Mouse (Mus musculus) NIH3T3 (cell line): ENCODE measurements around the gene Ptprn.

Experiments
- DNase-seq: peaks from one replicate; pipeline ENCODE4 v3.0.0-alpha.2; 2012; ENCODE audit warnings: low read depth

The Ptprn gene

DNA sequence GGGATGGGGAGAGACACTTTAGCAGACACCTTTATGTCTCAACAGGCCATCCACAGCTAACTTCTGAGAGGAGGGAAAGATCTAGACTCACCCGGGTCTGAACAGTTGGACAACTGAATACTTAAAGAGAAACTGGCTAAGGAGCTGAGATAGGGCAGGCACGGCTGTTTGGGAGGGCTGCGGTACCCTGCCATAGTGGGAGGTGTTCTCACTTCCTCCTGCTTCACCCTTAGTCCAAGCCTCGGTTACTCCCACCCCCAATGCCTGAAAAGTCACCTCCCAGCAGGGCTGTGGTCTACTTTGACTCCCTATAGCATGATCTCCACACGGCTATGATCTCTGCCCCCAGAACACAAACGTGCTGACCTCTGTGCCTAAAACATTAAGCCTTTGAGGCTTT, 40.8 kb downstream of the Ptprn start:
- DNase-seq = no peak

GRCm38 (mm10) chr1:75222926-75223325, 41.4 kb downstream of the Ptprn start:
- no peak for DNase-seq

DNA sequence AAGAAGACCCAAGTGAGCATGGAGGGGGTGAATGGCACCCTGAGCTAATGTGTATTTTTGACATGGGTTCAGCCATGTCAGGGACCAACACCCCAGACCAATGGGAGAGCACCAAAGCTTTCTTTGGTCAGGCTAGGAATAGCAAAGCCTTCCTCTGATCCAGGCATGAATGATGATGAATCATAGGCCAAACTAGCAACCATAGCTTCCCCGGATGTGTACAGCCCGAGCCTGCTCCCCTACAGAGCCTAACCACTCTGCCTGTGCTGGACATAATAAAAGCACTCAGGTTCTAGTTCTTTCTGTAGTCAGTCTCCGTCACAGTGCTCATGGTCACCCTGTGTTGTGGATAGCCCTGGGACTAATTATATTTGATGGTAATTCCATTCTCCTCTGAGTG, 42.8 kb downstream of the Ptprn start:
- DNase-seq = peak; percentile 60

GRCm38 (mm10) chr1:75219531-75219930, 44.8 kb downstream of the Ptprn start, which contains the start of gene Tuba4a:
Gene Tuba4a, minus strand, starts transcription at chr1:75219865.
- DNase-seq = no peak

DNA sequence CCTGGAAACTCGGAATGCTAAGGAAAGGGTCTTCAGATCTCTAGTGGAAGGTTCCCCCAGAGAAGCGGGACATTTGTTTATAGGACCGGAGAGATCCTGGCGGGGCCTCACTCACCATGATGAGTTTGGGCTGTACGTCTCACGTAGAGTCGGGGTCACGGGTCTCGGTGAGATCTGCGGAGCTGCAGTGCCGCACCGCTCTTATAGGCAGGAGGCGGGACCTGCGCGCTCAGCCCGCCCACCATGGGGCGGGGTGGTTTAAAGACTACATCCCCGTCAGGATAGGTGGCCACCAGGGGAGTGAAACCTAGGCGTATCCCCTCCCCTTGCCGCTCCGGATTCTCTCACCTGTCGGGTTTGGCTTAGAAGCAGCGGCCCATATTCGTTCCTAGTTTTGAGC, 45.2 kb downstream of the Ptprn start:
- DNase-seq = peak; percentile 84

DNA sequence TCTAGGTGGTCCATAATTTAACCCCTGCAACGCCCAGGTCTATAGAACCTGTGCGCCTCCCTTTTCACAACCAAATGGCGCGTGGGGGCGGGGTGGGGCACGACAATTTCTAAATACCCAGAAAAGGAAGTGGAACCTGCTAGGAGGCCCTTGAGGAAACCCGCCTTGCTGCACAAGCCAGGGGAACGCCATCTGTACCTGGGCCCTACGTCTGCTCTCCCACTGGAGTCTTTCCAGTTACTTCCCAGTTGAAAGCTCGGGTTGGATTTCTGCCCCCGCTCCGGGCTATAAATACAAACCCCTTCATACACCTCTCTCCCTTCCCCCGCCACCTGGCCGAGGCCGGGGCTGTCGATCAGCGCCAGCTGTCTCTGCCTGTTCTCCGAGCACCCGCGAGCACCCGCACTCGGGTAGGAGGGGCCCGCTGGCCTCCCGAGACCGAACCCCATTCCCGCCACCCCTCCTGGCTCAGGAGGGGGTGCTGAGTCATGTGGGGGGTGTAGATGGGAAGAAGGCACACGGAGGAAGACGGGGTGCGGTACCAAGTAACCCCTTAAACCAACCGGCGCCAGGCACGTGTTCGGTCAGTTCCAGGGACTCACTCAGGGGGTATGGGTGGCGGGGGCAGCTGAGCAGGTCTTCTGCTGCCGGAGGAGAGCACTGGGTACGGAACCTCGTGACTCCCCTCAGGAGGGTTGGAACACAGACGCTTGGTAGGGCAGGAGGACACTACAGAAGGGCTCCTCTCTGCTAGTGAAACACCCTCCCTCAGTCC, 45.9 kb downstream of the Ptprn start:
- DNase-seq = peak; percentile 55

GRCm38 (mm10) chr1:75217893-75218226, 46.4 kb downstream of the Ptprn start:
- no peak for DNase-seq

DNA sequence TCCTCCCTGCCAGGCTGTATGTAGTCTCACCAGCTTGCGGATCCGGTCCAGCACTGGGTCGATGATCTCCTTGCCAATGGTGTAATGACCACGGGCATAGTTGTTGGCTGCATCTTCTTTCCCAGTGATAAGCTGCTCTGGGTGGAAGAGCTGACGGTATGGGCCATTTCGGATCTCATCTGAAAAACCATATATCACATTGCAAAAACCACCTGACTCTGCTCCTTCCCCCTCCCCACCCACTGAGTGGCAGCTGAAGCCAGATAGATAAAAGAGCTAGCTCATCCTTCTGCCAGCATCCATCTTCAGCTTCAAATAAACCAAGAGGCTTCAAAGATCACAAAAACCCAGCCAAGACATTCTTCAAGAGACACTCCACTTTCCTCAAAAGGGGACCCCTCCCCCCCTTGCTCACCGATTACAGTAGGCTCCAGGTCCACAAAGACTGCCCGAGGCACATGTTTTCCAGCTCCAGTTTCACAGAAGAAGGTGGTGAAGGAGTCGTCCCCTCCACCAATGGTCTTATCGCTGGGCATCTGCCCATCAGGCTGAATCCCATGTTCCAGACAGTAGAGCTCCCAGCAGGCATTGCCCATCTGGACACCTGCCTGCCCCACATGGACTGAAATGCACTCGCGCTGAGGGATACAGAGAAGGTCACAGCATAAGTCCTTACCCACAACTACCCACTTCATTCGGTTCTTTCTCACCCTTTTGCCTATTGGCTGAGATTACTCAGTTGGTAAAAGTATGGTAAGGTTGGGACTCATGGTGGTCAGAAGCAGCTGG, 47.3 kb downstream of the Ptprn start:
- DNase-seq = no peak

DNA sequence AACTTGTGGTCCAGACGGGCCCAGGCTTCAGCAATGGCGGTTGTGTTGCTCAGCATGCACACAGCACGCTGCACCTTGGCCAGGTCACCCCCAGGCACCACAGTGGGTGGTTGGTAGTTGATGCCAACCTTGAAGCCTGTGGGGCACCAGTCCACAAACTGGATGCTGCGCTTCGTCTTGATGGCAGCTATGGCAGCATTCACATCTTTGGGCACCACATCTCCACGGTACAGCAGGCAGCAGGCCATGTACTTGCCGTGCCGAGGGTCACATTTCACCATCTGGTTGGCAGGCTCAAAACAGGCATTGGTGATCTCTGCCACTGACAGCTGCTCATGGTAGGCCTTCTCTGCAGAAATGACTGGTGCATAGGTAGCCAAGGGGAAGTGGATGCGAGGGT, 48.5 kb downstream of the Ptprn start:
- no peak for DNase-seq

DNA sequence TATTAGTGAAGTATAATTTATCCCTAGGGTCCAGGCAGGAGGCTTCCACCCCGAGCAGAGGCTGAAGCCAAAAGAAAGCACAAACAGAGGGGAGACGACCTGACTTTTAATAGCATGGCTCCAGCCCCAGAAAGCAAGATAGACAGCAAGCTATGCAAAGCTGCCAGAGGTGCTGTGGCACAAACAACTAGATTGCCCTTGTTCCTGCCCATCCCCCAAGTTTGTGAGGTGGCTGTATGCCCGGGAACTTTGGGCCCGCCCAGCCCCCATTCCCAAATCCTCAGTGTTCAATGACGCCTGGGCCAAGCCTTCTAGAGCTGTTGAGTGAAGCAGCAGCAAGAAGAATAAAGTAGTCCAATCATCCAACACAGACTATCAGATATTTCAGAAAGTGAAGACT, 49.4 kb downstream of the Ptprn start:
- no peak for DNase-seq

GRCm38 (mm10) chr1:75214442-75214841, 49.9 kb downstream of the Ptprn start:
- DNase-seq = no peak

GRCm38 (mm10) chr1:75213096-75213495, 51.2 kb downstream of the Ptprn start:
- no peak for DNase-seq

- no peak for DNase-seq
These were observed 51.8 kb downstream of the Ptprn start for GRCm38 (mm10) chr1:75212542-75212941.

DNA sequence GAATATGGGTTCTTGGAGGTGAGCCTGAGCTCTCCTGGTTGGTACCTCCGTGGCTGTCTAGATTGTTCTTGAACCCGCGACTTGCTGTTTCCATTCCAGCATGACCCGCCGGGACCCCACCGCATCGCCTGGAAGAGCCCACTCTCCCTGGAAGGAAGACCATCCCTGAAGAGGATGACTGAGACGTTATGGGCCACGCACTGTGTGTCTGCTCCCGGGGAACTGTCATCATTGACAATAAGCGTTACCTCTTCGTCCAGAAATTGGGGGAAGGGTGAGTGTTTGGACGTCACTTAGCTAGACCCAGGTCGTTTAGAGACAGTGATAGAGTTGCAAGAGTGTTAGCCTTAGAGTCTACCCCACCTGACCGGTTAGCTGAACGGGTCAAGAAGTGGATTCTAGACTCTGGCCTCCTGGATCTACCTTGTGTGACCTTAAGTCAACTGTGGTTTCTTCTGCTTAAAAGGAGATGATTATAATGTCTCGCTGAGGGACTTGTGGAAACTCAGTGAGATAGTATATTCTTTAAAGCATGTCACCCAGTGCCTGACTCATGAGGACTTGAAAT, 53.1 kb downstream of the Ptprn start:
- DNase-seq = no peak

- DNase-seq = peak; percentile 99
These were observed 53.9 kb downstream of the Ptprn start, which contains the start of the genes Glb1l and Stk16 for GRCm38 (mm10) chr1:75210136-75211087. Gene Glb1l, minus strand, starts transcription at chr1:75210813. Gene Stk16, plus strand, starts transcription at chr1:75210838.

DNA sequence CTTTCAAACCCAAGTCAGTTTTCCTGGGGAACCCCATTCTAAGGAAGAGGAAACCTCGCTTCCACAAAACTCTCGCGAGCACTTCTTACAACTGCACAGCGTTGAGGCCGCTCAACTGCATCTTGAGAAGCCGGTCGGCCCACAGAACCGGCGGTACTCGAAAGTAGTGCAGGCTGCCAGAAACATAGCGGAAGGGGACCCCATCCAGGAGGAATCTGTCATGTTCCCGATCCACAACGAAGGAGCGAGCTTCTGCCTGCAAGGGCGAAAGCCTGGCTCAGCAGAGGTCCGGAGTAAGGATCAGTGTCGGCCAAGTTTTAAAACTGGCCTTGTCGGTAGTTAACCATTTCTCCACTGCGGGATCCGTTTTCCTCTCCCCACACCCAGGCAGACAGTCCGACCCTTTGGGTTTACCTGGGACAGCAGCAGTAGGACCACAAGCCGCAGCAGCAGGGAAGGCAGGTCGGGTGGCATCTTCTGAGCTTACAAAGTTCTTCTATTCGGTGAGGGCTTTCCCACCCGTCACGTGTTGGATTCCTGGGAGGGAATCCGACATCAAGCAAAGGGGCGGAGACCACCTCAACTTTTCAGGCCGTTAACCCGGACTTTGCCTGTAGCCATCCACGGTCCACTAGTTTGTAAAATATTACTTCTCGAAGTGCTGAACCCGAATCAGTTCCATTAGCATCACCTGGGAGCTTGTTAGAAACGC, 55.2 kb downstream of the Ptprn start:
- DNase-seq = peak; percentile 86

DNA sequence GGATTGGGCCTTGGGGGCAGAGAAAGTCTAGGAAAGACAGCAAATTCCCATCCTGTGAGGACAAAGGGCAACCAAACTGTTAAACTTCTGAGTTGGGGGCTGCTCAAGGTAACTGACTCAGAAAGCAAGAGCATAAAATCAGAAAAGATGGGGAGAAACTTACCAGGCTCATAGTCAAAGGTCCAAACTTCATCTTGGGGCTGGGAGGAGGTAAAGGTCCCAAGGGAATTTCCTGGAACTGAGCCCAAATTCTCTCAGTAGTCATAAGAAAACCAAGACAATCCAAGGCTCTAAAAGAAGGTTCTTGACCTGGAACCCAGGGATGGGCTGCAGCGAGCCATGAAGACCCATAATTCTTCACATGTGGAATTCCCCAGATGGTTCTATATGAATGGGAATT, 63.1 kb downstream of the Ptprn start:
- no peak for DNase-seq
